Mouse (Mus musculus): ENCODE data around the gene Gm6040. TPM values are rescaled to one million over a fixed set of nuclear protein-coding genes. Genes with fewer than 3 reads are reported as not detected.

Gene Gm6040
- not detected for polyA plus RNA-seq (2017; shearing (Covaris generic))

DNA sequence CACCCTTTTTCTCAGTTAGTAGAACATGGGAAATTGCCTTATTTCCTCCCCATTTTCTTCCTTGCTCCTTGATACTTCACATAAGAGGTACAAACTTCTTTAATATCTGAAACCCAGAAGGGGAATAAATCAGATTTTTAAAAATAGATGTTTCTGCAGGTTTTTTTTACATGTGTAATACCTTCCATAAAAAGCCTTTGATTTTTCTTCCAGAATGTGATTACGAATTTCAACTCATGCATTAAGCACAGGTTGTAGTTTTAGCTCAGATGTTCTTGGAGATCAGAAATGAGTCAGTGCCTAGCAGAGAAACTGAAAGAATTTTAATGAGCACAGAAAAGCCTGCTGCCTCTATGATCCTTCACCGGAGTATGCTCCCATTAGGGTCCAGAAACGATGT is at the start of gene Gm6040:
Gm6040 (minus strand) TSS at position 101 of the 400 bp plus-strand sequence.

DNA sequence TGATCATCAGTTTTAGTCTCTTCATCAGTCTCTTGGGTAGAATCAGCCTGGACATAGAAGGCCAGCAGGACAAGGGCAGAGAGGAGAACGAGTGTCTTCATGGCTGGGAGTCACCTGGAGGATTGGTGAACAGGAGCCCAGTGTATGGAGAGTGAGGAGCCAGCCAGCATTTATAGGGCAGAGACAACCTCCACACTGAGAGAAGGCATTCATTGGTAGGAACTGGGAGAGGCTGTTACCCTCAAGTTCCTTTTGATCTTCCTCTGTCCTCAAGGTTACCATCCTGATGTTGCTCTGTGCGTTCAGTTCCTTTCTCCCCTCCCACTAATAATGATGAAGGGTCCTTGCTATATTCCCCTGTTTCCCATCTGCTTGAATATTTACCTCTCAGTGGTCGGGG is 22.7 kb upstream of the Gm6040 start, which contains the start of gene AY761185:
AY761185 (minus strand) TSS at position 101 of the 400 bp plus-strand sequence.

DNA sequence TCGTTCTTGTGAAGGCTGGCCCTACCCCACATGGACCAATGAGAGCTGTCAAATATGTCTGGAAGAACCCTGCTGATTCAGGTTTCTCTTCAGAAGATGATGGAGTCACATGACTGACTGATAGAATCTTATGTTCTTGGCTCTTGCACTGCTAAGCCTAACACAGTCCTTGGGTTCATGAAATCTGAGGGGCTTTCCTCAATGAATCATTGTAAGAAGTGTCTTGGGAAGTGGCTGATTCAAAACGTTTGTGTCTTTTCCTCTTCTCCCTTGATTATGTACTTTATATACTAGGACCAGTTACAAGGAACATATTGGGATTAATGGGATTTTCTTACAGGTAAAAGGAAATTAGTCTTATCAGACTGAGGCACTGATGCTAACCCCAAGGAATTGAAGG is 19.3 kb downstream of the Gm6040 start, which contains the start of gene Gm15056:
Gm15056 (minus strand) TSS at position 101 of the 400 bp plus-strand sequence.

DNA sequence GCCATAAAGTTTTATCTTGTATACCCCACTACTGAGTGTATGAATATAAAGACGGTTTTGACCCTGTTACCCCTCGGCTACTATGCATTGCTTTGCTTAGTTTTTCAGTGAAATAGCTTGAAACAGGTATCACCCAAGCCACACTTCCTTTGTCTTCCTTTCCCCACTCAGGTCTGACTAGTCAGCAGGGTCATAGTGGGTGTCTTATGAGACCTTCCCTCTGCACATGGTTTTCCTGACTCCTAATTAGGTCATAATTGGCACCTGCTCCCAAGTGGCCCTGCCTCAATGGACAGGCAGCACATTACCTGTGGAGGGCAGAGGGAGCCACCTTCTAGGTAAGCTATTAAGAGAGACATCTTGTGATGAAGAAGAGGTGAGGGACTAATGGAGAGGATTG is 29.5 kb downstream of the Gm6040 start, which contains the start of gene Defb33:
Defb33 (plus strand) TSS at position 301 of the 400 bp plus-strand sequence.

Other genes starting within 250 kb of the Gm6040 start
- not detected for gene Defb33, start 29.4 kb downstream of the Gm6040 start, polyA plus RNA-seq (2017; shearing (Covaris generic))
- not detected for gene Gm15056, start 19.4 kb downstream of the Gm6040 start, polyA plus RNA-seq (2017; shearing (Covaris generic))
- not detected for gene AY761185, start 22.6 kb upstream of the Gm6040 start, polyA plus RNA-seq (2017; shearing (Covaris generic))
- gene Defa21, start 103.5 kb upstream of the Gm6040 start, polyA plus RNA-seq (2017; shearing (Covaris generic)): not detected
- gene Defa23, start 133.0 kb upstream of the Gm6040 start, polyA plus RNA-seq (2017; shearing (Covaris generic)): not detected
- not detected for gene Defa35, start 143.0 kb upstream of the Gm6040 start, polyA plus RNA-seq (2017; shearing (Covaris generic))
- not detected for gene Defa25, start 162.4 kb upstream of the Gm6040 start, polyA plus RNA-seq (2017; shearing (Covaris generic))
- gene Gm14851, start 174.0 kb upstream of the Gm6040 start, polyA plus RNA-seq (2017; shearing (Covaris generic)): not detected
- gene Defa30, start 212.6 kb upstream of the Gm6040 start, polyA plus RNA-seq (2017; shearing (Covaris generic)): not detected
- not detected for gene Defa22, start 240.2 kb upstream of the Gm6040 start, polyA plus RNA-seq (2017; shearing (Covaris generic))

All from inflammation-experienced regulatory T-cells, adult 16 weeks (primary cell).